Mouse (Mus musculus) bone marrow macrophage, adult 2 months (primary cell): ENCODE measurements around the gene Tgm5.

ENCODE experiments used
- CTCF ChIP-seq: IDR thresholded peaks from 2 replicates; pipeline ENCODE4 v1.5.1; 2012; ENCODE audit warnings: low read depth, mild to moderate bottlenecking, low read length, moderate library complexity
- POLR2A ChIP-seq: IDR thresholded peaks from 2 replicates; pipeline ENCODE4 v1.6.1; 2012; ENCODE audit warnings: mild to moderate bottlenecking, low read depth, low read length, borderline replicate concordance

GRCm38 (mm10) chr2:121055915-121056314, 29.7 kb downstream of the Tgm5 start:
- TF ChIP-seq CTCF (no peak), POLR2A (no peak)
